Mouse (Mus musculus): ENCODE measurements around the gene Kcnj12. TPM values are rescaled to one million over a fixed set of nuclear protein-coding genes. Genes with fewer than 3 reads are reported as not detected.
A peak's percentile ranks its signal among the peaks of the same experiment; 100 is the strongest.

The Kcnj12 gene
- polyA plus RNA-seq, 1 experiment: 0.06 TPM

DNA sequence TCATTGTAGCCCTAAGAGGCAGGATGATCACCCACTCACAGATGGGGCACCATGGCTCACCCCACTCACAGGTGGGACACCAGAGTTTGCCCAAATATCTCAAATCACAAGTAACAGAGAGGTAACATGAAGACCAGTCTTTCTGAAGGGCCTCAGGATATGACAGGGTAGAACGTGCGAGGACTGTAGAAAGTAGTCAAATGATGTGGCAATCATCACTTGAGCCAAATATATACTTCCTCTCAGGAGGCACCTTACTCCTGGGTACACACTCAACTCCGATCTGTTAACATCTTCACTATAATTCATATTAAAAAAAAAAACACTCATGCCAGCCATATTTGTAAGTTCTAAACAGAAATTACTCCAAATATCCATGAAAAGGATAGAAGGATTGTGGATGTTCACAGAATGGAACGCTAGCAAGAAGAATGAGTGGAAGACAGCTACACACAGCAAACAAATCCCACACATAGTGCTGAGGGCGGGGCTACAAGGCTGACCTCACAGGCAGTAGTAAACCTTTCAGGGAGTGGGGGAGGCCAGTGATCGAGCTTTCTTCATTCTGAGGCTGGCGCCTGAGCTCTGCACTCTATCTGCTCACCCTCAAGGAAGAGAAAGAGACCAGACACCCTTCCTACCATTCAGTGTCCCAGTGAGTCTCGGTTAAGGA is 90.1 kb downstream of the Kcnj12 start:
- Histone ChIP-seq H3K4me3 (ENCODE audit: extremely low read depth, insufficient read depth, insufficient read length) (no peak overlapping the region), H3K27me3 (ENCODE audit: control insufficient read depth, insufficient read depth, low read length) (no peaks in the 10 kb centered on the region), H3K36me3 (ENCODE audit: control insufficient read depth, insufficient read depth, low read length) (no peaks in the 10 kb centered on the region), H3K27ac (ENCODE audit: insufficient read depth, low read length) (peak overlapping the region; percentile 89), H3K4me1 (ENCODE audit: control insufficient read depth, insufficient read depth, insufficient read length) (peaks cover 49% of the 10 kb centered on the region; the same call in 1 of the 2 replicates)
- TF ChIP-seq CTCF (IDR thresholded peaks at IDR 0.05; ENCODE audit: extremely low read depth, insufficient read depth, insufficient read length, insufficient replicate concordance) (no peak), POLR2A (IDR thresholded peaks at IDR 0.05; ENCODE audit: low read depth, low read length) (no peak; the same call in 1 of the 2 replicates)
- 32% methylated on average over 8 of the region's 8 CpGs for WGBS
- DNase-seq (ENCODE audit: low read depth in 1 of 2, low spot score in 2 of 2): peak; percentile 56

DNA sequence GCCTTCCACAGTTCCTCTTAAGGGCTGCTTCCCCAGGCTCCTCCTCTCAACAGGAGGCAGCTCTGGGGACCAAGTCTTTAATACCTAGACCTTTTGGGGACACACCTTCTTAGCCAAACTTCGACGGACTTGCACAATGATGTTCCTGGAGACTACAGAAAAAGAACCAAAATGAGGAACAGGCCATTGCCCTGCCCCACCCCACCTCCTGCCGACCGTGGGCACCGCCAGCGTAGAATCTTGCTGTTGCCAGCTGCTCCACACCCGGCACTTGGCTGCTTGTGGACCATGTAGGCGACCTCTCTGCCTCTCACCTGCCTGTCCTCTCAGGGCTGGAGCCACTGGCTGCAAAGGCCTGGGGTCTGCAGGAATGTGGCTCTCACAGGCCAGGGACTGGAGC is 93.9 kb downstream of the Kcnj12 start:
- peak in 1 of 2 experiments; percentile 56 for DNase-seq (ENCODE audit: low read depth in 1 of 2, low spot score in 2 of 2)
- 0 out of 2 replicates have a peak overlapping the region, but pooled peaks have one; percentile 16 for H3K4me3 ChIP-seq (ENCODE audit: extremely low read depth, insufficient read depth, insufficient read length)
- no peak for TF ChIP-seq POLR2A (IDR thresholded peaks at IDR 0.05; ENCODE audit: low read depth, low read length)
- no peak for TF ChIP-seq CTCF (IDR thresholded peaks at IDR 0.05; ENCODE audit: extremely low read depth, insufficient read depth, insufficient read length, insufficient replicate concordance)
- H3K27me3 ChIP-seq (ENCODE audit: control insufficient read depth, insufficient read depth, low read length): no peaks in the 10 kb centered on the region
- H3K36me3 ChIP-seq (ENCODE audit: control insufficient read depth, insufficient read depth, low read length): no peaks in the 10 kb centered on the region
- peak overlapping the region; percentile 87 for H3K27ac ChIP-seq (ENCODE audit: insufficient read depth, low read length)
- WGBS: 6% methylated on average over 8 of the region's 8 CpGs
- H3K4me1 ChIP-seq (ENCODE audit: control insufficient read depth, insufficient read depth, insufficient read length): peaks cover 34% of the 10 kb centered on the region; the same call in 1 of the 2 replicates

DNA sequence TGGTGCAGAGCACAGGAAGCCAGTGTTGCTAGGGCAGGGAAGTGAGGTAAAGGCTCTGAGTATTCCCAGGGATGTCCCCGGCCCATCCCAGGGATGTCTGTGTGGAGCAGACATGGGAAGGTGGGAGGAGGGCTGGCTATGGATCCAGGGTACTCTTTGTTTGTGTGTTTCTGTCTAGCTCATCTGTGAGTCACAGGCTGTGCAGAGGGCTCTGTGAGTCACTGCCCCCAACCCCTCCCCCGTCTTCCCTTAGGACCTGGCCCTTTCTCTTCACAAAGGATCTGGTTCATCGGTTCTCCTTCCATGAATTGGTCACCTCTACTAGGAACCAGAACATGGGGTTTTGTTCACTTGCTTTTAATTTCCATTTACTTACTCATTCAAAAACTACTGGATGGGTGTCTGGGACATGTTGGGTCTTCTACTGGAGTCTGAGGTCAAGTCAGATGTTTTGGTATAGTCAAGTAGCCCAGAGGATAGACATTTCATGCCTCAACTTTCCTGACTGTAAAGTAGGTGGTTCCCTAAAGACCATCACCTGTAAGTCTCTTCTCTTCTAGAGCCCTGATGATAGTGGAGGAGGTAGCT is 97.7 kb downstream of the Kcnj12 start:
- Histone ChIP-seq H3K36me3 (ENCODE audit: control insufficient read depth, insufficient read depth, low read length) (no peaks in the 10 kb centered on the region), H3K27me3 (ENCODE audit: control insufficient read depth, insufficient read depth, low read length) (no peaks in the 10 kb centered on the region), H3K27ac (ENCODE audit: insufficient read depth, low read length) (no peak overlapping the region), H3K4me3 (ENCODE audit: extremely low read depth, insufficient read depth, insufficient read length) (no peak overlapping the region), H3K4me1 (ENCODE audit: control insufficient read depth, insufficient read depth, insufficient read length) (peaks cover 25% of the 10 kb centered on the region; the same call in 1 of the 2 replicates)
- TF ChIP-seq CTCF (IDR thresholded peaks at IDR 0.05; ENCODE audit: extremely low read depth, insufficient read depth, insufficient read length, insufficient replicate concordance): no peak
- no peak for TF ChIP-seq POLR2A (IDR thresholded peaks at IDR 0.05; ENCODE audit: low read depth, low read length)
- DNase-seq (ENCODE audit: low read depth in 1 of 2, low spot score in 2 of 2): no peak
- WGBS: 84% methylated on average over 3 of the region's 3 CpGs

Other genes with a start within 250 kb of the Kcnj12 start
- gene Top3a, start 245.2 kb upstream of the Kcnj12 start, polyA plus RNA-seq (2012; rRNA removed): 7.3 and 9.5 TPM in 2 replicates
- gene Smcr8, start 245.0 kb upstream of the Kcnj12 start, polyA plus RNA-seq (2012; rRNA removed): 12.2 and 12.5 TPM in 2 replicates
- gene Shmt1, start 210.8 kb upstream of the Kcnj12 start, polyA plus RNA-seq (2012; rRNA removed): 7.8 and 9.6 TPM in 2 replicates
- 5.6 and 6.0 TPM in 2 replicates for gene Dhrs7b, start 191.9 kb upstream of the Kcnj12 start, polyA plus RNA-seq (2012; rRNA removed)
- 32.5 and 37.8 TPM in 2 replicates for gene Tmem11, start 143.3 kb upstream of the Kcnj12 start, polyA plus RNA-seq (2012; rRNA removed)
- 23.2 and 27.1 TPM in 2 replicates for gene Natd1, start 107.8 kb upstream of the Kcnj12 start, polyA plus RNA-seq (2012; rRNA removed)
- gene Map2k3, start 90.5 kb upstream of the Kcnj12 start, polyA plus RNA-seq (2012; rRNA removed): 22.0 and 23.2 TPM in 2 replicates
- 221 and 304 TPM in 2 replicates for gene Tnfrsf13b, start 104.2 kb downstream of the Kcnj12 start, polyA plus RNA-seq (2012; rRNA removed)
- gene Usp22, start 152.5 kb downstream of the Kcnj12 start, polyA plus RNA-seq (2012; rRNA removed): 17.5 and 22.2 TPM in 2 replicates
- gene Aldh3a1, start 185.0 kb downstream of the Kcnj12 start, polyA plus RNA-seq (2012; rRNA removed): 0.69 and 1.2 TPM in 2 replicates
- 27.3 and 32.1 TPM in 2 replicates for gene Aldh3a2, start 244.9 kb downstream of the Kcnj12 start, polyA plus RNA-seq (2012; rRNA removed)